Mouse (Mus musculus) monocyte, adult 2 months (primary cell): ENCODE results near the gene Olfr187.
"Not testable (repeated sequence)": the region's sequence is repeated elsewhere in the genome, so short reads cannot be mapped to it uniquely, and the experiment has no call there.

Experiments used
- DNase-seq, 2 experiments: peaks; one replicate each; pipeline ENCODE4 v3.0.0; 2022; ENCODE audit warnings: low spot score in 2 of 2, low read depth in 1 of 2

Olfr187 gene

DNA sequence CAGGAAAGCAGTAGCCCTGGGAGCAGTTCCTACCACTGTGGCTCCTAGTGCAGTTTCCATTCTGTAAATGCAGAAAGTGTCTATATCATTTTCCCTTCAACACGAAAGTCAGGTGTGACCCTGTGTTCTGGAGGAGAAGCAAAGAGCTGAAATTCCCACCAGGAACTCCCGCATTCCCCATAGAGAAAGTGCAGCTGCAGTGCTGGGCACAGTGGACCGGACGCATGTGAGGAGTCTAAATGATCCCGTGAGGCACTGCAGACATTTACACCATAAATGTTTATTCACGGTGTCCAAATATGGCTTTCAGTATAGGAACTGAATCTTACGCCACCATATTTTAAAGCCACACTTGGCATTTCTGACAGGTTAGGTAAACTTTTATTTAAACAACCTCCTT, at the start of gene Olfr187:
TSS of gene Olfr187 (minus strand) at position 58 of the 400 bp plus-strand sequence.
- DNase-seq: no peak

DNA sequence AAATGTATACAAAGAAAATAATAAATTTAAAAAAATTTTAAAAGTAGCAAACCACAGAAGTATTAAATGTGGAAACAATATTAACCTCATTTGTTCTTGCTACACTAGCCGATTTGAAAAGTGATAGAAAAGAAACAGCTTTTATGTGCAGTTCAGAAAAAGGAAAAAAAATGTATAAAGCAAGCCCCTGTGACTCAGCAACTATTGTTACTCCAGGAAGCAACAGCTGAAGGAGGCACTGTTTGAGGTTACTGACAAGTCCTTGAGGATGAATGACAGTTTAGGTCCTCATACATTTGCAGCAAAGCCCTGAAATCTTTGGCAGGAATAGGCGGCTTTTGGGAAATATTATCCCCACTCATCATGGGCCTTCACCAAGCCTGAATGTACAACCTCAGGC, 41.5 kb upstream of the Olfr187 start:
- DNase-seq: not testable (repeated sequence)

DNA sequence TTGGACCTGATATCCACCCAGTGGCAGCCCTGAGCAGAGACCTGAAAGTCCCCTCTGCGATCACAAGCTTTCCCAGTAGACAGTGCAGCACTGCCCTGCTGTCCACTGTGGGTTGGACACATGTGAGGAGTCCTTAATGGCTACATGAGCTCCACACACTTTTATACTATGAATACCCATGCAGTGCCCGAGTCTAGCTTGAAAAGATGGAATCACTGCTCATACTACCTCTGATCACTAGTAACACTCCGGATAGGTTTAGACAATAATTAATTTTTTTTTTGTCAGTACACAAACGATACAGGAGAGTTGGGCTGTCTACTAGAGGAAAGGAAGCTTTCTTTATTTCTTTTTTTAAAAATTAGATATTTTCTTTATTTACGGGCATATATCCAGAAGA, 38.3 kb upstream of the Olfr187 start, which contains the start of gene Olfr190:
TSS of gene Olfr190 (minus strand) at position 101 of the 400 bp plus-strand sequence.
- no peak for DNase-seq

DNA sequence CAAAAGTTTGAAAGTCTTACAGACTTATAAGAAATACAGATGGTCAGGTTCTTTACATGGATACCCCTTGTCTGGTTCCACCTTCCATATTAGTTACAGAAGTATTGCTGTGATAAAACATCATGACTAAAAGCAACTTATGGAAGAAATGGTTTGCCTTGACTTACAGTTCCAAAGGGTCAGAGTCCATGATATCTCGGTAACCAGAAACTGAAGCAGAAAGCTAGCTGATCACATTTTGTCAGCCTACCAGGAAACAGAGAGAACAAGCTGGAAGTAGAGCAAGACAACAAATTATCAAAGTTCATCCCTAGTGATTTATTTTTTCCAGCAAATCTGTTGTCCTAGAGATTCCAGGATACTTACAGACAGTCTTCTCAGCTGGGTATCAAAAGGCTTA, 34.0 kb upstream of the Olfr187 start:
- DNase-seq: no peak

DNA sequence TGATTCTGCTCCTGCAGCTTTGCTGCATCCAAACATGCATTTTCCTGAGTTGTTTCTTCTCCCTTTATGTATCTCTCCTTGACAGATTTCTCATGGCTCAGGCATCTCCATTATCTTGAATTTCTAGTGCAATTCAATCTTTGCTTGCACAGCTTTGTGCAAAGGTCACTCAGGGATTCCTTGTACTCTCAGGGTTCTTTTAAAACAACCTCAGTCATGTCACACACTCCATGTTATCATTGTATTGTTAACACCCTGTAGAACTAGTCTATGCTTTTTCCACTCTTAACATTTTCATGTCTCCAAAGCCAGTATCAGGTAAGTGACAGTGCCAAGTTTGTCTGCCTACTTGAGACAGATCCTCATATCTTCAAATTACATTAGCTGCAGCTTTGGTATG, 32.2 kb upstream of the Olfr187 start:
- DNase-seq: no peak

DNA sequence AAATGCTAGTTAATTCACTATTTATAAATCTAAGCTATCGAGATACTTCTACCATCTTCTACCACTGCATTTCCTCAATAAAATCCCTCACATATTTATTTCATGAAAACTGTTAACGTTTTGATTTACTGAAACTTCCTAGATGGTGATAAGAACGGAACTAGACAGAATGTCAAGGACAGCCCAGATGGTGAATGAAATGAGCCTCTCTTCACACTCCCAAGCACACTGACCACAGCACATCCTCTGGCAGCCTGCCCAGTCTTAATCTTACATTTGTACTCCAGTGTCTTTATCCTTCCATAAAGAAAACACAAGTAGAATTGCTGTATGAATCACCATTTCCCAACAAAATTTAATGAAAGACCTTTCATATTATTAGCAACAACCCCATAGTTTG, 22.8 kb upstream of the Olfr187 start:
- DNase-seq: not testable (repeated sequence)

DNA sequence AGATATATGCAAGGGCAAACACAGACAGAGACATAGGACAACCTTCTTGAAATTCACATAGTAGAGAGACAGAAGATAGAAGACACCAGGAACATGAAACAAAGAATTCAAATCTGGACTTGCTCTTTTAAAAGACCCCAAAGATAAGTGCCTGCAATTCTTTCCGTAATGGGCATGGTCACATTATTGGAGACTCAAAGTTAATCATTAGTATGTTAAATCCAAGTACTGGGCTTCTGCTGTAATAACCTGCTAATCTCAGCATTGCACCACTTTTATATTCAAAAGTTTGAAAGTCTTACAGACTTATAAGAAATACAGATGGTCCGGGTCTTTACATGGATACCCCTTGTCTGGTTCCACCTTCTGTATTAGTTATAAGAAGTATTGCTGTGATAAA, 9.7 kb upstream of the Olfr187 start:
- not testable (repeated sequence) for DNase-seq

DNA sequence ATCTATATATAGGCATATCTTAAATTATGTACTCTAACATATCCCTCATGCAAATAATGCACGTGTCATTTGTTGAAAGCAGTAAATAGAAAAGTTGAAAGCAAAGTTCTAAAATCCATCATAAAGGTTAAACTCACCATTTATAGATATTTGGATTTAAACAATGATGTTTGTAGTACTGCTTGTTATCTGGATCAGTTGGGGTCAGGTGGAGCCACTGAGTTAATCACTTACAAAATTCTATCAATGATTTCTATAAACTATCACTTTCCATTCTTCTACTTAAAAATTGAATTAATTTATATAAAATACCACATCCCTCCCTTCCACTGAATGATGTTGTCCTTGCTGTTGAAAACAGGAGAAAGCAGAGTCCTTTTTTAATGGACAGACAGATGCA, 9.3 kb upstream of the Olfr187 start:
- no peak for DNase-seq

DNA sequence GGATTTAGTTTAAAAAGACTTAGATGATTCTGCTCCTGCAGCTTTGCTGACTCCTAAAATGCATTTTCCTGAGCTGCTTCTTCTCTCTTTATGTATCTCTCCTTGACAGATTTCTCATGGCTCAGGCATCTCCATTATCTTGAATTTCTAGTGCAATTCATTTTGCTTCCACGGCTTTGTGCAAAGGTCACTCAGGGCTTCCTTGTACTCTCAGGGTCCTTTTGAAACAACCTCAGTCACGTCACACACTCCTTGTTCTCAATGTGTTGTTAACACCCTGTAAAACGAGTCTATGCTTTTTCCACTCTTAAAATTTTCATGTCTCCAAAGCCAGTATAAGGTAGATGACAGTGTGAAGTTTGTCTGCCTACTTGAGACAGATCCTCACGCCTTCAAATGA, 8.0 kb upstream of the Olfr187 start:
- no peak for DNase-seq

DNA sequence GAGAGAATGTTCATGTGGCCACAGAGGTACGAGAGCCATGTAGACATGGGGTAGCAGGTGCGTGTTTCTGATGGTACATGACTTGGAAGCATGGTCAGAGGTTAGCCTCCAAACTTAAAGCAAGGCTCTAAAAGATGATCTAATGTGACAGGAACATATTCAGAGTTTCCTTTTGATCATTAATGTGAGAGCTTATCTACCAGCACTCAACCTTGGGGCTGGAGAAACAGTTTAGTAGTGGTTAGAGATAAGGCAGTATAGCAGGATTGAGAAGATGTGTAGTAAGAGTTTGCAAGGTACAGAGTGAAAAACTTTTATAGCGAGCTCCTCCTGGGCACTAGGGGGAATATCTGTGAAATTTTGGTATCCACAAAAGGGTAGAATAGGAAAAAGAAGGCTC, 6.3 kb upstream of the Olfr187 start:
- DNase-seq: no peak

DNA sequence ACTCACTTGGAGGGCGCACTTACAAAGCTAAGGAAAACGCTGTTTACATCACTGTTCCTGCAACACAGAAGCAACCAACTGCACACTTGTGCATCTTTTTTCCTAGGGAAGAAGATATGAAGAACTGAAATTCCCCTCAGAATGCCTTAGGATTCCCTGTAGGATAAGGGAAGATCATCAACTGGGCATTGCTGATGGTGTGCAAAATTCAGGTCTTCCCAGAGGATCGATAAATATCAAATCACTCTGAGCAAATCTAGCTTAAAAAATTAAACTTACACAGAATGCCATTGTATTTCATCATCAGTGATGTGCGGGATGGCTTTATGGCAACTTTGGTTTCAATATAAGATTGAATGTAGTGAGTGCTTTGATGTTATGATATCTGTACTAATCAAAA, 9.4 kb downstream of the Olfr187 start, which contains the start of gene Olfr186:
TSS of gene Olfr186 (minus strand) at position 101 of the 400 bp plus-strand sequence.
- no peak for DNase-seq

DNA sequence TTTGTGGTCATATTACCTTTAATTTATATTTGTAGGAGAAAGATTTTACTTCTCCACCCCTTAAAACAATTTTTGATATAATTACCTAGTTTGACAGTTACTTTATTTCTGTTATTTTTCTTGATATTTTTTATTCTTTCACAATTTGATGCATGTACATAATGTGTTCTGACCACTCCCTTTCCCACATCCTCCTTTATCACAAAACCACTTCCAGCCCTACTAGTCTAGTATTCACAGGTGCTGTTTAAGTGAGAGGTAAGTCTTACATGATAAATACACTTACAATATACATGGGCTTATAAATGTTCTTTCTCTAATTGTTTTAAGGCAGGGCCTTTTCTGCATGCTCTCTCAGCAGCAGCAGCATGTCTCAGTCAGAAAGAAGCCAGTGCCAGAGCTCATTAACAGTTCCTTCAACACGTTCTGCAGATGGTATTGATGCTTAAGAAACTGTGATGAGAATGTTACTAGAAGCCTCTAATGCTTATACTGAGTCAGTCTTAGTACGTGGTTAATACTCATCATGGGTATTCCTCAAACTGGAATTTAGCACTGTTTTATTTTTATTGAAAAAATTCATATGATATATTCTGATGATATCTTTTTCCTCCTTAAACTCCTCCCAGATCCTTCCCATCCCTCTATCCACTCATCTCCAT, 26.1 kb downstream of the Olfr187 start:
- no peak for DNase-seq

DNA sequence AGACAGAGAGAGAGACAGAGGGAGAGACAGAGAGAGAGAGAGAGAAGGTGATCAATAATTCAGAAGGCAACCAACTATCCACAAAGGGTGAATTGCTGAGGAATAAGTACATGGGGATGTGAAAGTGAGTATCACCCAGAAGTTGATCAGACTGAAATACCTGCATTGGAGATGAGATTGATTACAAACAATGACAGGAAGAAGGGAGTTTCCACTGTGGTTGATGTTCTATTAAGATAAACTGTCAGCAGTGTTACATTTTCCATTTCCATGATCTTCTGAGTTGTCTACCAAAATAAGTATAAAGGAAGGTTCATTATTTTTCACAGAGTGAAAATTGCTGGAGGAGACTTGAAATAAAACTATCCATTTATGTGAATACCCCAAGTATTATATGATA, 32.4 kb downstream of the Olfr187 start:
- DNase-seq: no peak

DNA sequence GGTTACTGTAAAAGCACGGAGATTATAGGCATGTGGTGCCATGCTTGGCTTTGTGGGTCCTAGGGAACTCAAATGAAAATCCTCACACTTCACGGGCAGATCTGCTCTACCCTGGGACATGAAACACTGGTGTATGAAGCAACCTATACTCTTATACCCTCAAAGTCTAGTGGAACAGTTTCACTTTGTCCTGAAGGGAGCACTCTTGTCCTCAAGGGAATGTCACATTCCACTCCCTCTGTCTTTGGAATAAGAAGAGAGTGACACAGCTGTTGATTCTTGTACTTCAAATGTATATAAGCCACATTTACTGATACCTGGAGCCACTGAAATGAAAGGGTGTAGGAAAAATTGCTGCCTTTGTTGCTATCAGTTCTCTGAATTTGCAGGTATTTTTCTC, 44.5 kb downstream of the Olfr187 start, which contains the start of gene Olfr183:
TSS of gene Olfr183 (plus strand) at position 301 of the 400 bp plus-strand sequence.
- DNase-seq: no peak
